Mouse (Mus musculus): ENCODE results near the gene Ribc1.

Ribc1 gene

GRCm38 (mm10) chrX:152016151-152017145 lies at the start of gene Ribc1, which contains the start of gene Smc1a:
Gene Ribc1, minus strand, starts transcription at chrX:152016295.
Gene Smc1a, plus strand, starts transcription at chrX:152016428.
- peak; percentile 92 to 95 for DNase-seq

GRCm38 (mm10) chrX:152065674-152066073 lies 49.6 kb upstream of the Ribc1 start:
- no peak for DNase-seq

GRCm38 (mm10) chrX:152054094-152054493 lies 38.0 kb upstream of the Ribc1 start:
- DNase-seq = no peak

- no peak for DNase-seq
Measured at GRCm38 (mm10) chrX:152052546-152052945, 36.5 kb upstream of the Ribc1 start.

GRCm38 (mm10) chrX:152047230-152047629 lies 31.1 kb upstream of the Ribc1 start:
- no peak for DNase-seq

- no peak for DNase-seq
Measured at GRCm38 (mm10) chrX:152039865-152040264, 23.8 kb upstream of the Ribc1 start.

- DNase-seq = no peak
Measured at GRCm38 (mm10) chrX:152019294-152019693, 3.2 kb upstream of the Ribc1 start.

- no peak for DNase-seq
Measured at GRCm38 (mm10) chrX:152017186-152017585, 1.1 kb upstream of the Ribc1 start.

- DNase-seq = no peak
Measured at GRCm38 (mm10) chrX:152015752-152016150, 344 bp downstream of the Ribc1 start.

- DNase-seq = no peak
Measured at GRCm38 (mm10) chrX:152007863-152008262, 8.2 kb downstream of the Ribc1 start.

- DNase-seq = no peak
Measured at GRCm38 (mm10) chrX:152002865-152003264, 13.2 kb downstream of the Ribc1 start.

- peak; percentile 90 to 91 for DNase-seq
Measured at GRCm38 (mm10) chrX:152001737-152002710, 14.1 kb downstream of the Ribc1 start, which contains the start of gene Hsd17b10. Gene Hsd17b10, plus strand, starts transcription at chrX:152001845.

- DNase-seq = no peak
Measured at GRCm38 (mm10) chrX:152001182-152001684, 14.9 kb downstream of the Ribc1 start.

- DNase-seq = no peak
Measured at GRCm38 (mm10) chrX:151999006-151999710, 16.9 kb downstream of the Ribc1 start.
